Mouse (Mus musculus): ENCODE data around the gene Aff3.

GRCm38 (mm10) chr1:38363856-38364255 is 300.9 kb downstream of the Aff3 start:
- TF ChIP-seq CHD2 (IDR thresholded peaks at IDR 0.05; ENCODE audit: low read depth, low read length): no peak
- no peak for TF ChIP-seq ZC3H11A (IDR thresholded peaks at IDR 0.05; ENCODE audit: borderline replicate concordance, low read depth, low read length)
